Mouse (Mus musculus): Measurements from ENCODE around the gene Rims3.

DNA sequence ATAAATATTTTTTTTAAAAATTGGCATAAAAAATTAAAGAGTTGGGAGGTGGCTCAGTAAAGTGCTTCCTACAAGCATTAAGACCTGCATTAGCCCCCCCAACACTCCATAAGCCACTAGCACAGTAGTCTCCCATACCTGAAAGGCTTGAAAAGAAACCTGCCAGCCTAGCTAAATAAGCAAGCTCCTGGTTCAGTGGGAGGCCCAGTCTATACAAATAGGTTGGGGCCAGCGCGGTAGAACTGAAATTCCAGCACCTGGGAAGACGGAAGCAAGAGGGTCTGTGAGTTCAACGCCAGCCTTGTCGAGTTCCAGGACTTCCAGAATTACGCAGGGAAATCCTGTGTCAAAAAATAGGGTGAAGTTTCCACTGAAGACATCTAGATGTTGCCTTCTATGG is 28.2 kb upstream of the Rims3 start:
- TF ChIP-seq CTCF (IDR thresholded peaks at IDR 0.05; ENCODE audit: low read depth, low read length) (no peak), POLR2A (IDR thresholded peaks at IDR 0.05; ENCODE audit: extremely low read depth, insufficient read depth, low read length) (no peak)
